Mouse (Mus musculus) spleen, adult 18-20 months (tissue): ENCODE results near the gene Zfp13.
"Not testable (repeated sequence)": the region's sequence is repeated elsewhere in the genome, so short reads cannot be mapped to it uniquely, and the experiment has no call there.

Source experiments
- DNase-seq, 2 experiments: peaks; one replicate each; pipeline ENCODE4 v3.0.0; 2022; ENCODE audit warnings: mixed read lengths in 2 of 2

Zfp13 gene

GRCm38 (mm10) chr17:23598582-23599552 lies at the start of gene Zfp13:
Gene Zfp13 (minus strand): TSS chr17:23599487.
- DNase-seq = peak; percentile 69 to 75

DNA sequence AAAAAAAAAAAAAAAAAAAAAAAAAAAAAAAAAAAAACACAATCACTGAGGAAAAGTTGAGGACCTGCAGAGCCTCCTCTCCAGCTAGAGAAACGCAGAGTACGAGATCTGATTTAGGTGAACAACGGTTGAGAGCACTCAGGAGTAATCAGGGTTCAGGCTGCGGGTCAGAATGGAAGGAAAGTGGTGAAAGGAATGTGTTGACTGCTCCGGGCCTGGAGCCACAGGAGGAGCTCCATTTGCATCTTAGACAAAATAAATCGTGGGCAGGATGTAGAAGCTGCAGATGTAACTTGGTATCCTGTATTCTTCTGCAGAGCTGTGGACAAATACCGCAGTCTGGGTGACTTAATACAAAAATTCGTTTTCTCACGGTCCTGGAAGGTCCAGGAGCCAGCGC lies 46.6 kb upstream of the Zfp13 start:
- no peak for DNase-seq

DNA sequence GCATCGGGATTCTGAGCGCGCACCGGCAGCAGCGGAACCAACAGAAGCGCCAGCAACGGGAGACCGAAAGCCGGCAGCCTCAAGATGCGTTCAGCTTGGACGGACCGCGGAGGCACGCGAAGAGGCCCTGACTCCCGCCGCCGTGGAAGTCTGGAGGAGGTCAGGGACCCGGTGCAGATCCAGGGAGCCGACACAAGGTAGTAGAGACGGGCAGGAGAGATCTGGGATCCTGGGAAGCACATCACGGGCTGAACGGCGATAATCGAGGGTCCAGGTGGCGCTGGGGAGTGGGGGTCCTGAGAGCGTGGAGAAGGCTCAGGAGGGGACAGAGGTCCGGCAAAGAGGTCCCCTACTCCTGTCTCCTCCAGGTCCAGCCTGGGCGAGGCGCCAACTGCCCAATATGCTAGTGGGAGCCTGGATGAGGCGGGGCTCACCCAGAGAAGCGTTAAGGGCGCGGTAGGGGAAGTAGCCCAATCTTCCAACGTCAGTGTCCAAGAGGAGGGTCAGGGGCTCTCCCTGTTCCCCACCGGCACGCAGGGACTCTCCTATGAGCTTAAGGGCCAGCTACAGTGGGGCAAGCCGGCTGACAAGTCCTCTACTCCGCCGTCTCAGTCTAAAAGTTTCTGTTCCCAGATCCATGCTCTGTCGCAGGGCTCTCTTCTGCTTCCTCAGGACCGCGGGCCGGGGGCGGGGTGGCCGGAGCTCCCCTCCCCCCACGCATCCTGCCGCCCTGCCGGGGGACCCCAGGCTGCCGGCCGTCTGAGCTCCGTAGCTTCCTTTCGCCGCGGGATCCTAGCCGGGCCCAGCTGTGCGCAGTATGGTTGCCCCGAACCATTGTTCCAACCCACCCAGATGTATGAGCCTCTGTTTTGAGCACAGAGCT lies 45.6 kb upstream of the Zfp13 start, which contains the start of gene Mmp25:
Gene Mmp25, minus strand, starts transcription at position 665 of the 883 bp plus-strand sequence.
- no peak for DNase-seq

DNA sequence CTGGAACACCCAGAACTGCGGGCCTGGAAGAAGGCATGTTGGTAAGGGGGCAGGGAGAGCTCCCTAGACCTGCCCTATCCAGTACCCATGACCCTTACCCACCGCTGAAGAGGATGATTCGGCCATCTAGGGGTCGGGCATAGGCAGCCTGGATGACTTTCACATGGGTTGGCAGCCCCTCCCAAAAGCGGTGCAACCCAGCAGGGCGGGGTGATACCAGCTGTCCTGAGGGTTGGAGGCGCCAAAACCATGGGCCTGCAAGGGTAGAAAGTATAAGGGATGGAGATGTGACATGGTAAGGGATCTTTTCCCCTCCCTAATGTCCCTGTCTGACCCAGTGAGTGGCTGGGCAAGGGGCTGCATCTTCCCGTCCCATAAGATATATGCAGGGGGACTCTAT lies 32.0 kb upstream of the Zfp13 start:
- DNase-seq = no peak

GRCm38 (mm10) chr17:23630195-23631020 lies 31.1 kb upstream of the Zfp13 start:
- DNase-seq = peak; percentile 55 to 82

- no peak for DNase-seq
These were observed 28.5 kb upstream of the Zfp13 start for GRCm38 (mm10) chr17:23627813-23628212.

DNA sequence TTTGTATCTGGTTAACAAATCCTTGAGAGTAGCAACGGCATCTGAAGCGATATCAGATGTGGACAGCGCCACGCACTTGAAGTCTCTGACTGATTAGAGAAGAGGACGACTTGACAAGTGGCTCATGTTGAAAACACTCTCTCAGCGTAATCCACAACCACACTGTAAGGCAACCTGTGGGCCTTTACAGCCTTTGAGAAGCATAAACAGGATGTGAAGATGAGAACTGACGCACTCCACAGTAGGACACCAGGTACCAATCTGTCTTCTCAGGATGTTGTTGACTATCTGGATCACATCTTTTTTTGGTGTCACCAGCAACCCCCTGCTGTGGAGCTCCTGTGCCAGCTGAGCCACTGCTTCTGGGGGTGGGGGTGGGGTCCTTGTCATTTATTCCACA lies 21.1 kb upstream of the Zfp13 start:
- DNase-seq = no peak

- no peak for DNase-seq
These were observed 17.8 kb upstream of the Zfp13 start for GRCm38 (mm10) chr17:23617087-23617486.

DNA sequence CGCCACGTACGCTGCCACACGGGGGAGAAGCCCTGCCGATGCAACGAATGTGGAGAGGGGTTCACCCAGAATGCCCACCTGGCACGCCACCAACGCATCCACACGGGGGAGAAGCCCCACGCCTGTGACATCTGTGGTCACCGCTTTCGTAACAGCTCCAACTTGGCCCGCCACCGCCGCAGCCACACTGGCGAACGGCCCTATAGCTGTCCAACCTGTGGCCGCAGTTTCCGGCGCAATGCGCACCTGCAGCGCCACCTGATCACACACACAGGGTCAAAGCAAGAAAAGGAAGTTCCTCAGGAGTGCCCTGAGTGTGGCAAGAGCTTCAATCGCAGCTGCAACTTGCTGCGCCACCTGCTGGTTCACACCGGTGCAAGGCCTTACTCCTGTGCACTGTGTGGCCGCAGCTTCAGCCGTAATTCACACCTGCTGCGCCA lies 11.1 kb upstream of the Zfp13 start:
- peak; percentile 77 to 88 for DNase-seq

DNA sequence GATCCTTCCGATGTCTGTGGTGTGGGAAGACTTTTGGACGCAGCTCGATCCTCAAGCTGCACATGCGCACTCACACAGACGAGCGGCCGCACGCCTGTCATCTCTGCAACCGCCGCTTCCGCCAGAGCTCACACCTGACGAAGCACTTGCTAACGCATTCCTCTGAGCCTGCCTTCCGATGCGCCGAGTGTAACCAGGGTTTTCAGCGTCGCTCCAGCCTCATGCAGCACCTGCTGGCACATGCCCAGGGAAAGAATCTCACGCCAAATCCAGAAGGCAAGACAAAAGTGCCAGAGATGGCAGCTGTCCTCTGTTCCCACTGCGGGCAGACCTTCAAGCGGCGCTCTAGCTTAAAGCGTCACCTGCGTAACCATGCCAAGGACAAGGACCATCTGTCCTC lies 10.3 kb upstream of the Zfp13 start:
- DNase-seq = no peak

GRCm38 (mm10) chr17:23605220-23605619 lies 5.9 kb upstream of the Zfp13 start:
- no peak for DNase-seq

- DNase-seq = no peak
These were observed 5.1 kb upstream of the Zfp13 start for GRCm38 (mm10) chr17:23604394-23604793.

DNA sequence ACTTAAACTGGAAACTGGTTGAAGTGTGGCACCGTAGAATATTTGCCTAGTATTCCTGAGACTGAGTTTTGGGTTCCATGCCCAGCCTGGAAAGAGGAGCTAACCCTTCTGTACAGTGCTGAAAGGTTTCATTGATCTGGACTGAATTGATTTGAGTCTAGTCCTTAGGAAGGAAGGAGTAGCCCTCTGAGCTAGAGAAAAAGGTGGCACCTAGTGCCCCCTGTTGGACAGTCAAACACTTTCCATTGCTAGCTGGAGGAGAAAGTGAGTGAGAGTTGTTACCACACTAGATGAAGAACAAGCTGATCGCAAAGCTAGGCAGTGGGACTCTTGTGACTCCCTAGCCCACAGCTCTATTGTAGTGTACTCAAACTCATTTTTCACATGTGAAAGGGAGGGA lies 4.3 kb upstream of the Zfp13 start:
- no peak for DNase-seq

DNA sequence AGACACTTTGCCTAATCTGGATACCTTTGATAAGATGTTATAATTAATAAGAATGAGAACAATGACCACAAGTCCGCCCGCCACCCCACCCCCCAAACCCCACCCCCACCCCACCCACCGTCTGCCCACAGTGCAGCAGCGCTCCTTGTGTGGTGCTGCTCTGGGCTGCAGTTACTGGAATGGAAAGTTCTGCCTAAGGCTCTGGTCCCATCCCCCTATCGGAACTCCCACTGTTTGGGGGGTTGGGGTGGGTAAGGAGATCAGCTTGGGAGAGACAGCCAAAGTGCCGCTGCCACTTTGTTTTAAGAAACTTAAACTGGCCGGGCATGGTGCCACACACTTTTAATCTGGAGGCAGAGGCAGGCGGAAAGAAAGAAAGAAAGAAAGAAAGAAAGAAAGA lies 3.8 kb upstream of the Zfp13 start:
- DNase-seq = no peak

DNA sequence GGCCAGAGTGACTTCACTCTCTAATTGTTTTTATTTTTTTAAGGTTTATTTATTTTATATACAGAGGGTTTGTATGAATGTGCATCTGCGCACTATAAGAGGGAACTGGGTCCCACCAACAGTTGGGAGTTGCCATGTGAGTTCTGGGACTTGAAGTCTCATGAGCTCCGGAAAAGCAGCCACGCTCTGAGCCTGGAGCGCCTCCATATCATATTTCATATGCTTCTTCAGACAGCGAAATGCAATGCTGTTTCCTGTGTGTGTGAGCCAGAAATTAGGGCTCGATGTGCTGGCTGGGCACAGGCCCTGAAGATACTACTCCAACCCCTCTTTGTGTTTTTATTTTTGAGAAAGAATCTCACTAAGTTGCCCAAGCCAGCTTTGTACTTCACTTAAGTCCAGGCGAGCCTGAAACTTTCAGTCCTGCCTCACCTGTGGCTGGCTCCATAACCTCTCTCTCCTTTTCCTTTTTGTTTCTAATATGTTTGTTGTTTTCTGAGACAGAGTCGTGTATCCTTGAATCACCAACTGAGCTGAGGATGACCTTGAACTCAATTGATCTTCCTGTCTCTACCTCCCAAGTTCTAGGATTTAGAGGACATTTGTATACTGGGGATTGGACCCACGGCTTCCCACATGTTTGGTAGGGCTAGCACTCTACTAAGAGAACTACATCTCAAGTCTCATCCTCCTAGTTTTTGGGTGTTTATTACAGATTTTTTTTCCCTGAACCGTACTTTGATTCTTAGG lies 2.7 kb upstream of the Zfp13 start:
- no peak for DNase-seq

DNA sequence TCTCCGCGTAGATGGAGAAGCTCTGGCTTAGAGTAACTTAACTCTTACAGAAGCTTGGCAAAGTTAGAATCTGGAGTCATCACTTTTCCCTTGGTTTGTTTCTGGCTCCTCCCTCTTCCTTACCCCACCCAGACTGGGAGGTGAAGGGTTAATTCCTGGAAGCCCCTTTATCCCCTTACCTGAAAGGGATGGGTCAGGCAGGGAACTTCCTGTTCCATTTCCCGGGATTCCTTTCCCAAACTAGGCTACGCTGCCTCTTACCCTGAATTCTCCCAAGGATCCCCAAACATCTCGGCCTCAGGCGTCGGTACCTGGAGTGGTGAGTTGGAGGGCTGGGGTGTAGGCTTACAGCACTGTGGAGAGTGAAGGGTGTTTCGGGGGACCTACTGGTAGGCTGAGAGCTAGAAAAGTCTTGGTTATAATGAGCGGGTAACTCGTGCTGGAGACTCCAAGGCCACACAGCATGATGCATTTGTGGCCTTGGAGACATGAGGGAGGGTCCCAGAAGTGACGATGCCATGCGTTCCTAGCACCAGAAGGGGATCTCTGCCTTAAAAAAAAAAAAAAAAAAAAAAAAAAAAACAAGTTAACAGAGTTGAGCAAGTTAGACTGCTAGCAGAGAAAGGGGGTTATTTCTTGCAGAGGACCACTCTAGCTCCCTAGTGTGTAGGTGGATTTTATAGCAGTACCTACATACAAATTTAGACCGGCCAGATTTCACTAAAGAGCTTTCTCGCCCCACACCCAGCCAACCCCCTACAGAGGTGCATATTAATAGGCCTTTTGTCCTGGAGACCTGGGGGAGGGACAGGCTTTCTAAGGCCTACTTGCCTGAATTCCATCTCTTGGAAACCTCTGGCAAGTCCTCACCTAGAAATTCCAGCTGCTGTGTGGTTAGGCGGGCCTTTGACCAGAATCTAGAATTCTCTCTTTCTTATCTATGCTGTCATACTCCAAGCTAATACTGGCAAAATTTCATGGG lies 1.6 kb upstream of the Zfp13 start, which contains the start of gene Zscan10:
Gene Zscan10, plus strand, starts transcription at position 216 of the 982 bp plus-strand sequence.
- DNase-seq = no peak

DNA sequence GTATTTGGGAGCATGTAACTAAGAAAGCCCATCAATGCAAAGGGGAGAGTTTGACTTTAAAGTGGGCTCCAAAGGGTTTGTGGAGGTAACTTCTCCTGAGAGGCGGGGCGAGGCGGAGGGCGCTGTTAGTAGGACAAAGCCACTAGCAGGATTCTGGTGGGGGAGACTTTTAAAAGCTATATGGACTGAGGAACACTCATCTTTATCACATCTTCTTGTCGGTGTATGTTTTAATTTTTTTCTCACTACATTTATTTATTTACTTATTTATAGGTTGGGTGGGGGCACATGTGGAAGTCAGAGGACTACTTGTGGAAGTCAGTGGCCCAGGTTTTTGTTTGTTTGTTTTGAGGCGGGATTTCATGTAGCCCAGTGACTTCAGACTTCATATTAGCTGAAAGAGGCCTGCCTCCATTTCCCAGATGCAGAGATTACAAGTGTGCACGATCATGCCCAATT lies 347 bp upstream of the Zfp13 start:
- no peak for DNase-seq

- not testable (repeated sequence) for DNase-seq
These were observed 4.1 kb downstream of the Zfp13 start for GRCm38 (mm10) chr17:23595139-23595538.

DNA sequence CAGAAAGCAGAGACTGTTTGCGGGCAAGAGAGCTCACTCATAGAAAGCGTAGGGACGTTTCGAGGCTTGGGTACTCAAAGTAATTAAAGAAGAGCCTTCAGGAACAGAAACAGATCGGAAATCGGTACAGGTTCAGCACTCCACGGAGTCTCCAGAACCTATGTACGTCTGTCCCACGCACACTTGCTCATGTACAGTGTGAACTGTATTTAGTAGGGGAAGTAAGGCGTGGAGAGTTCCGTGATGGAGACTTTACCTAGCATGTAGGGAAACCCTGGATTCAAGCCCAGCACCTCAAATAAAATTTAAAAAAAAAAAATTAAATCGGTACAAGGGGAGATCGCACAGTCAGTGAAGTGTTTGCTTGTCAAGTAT lies 6.4 kb downstream of the Zfp13 start:
- no peak for DNase-seq

DNA sequence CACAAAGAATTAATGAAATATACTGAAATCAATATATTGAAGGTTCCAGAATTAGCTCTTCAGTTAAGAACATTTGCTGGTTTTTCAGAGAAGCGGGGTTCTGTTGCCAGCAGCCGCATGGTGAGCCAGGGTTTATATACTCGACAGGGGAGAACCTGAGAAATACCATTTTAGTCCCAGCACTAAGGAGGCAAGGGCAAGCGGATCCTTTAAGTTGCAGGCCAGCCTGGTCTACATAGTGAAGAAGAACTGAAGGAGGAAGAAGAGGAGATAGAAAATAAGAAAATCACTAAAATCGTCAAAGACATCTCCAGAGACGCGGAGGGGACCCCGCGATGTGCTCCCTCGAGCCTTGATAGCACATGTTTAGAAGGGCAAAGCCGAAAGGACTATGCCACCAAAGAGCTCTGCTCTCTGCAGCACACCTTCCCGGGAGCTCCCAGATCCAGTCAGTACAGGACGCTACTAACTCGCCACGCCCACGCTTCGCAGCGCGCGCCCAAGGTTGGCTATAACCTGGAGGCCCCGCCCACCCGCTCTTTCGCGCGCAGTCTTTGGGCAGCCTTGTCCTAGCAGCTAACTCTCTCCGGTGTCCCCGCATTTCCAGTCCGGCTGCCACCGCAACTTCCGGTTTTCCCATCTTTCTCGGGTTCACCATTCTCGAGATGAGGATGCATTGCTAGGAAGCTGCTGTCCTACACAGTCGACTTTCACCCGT lies 6.9 kb downstream of the Zfp13 start:
- peak; percentile 70 to 84 for DNase-seq
